In the genomic region with DNA sequence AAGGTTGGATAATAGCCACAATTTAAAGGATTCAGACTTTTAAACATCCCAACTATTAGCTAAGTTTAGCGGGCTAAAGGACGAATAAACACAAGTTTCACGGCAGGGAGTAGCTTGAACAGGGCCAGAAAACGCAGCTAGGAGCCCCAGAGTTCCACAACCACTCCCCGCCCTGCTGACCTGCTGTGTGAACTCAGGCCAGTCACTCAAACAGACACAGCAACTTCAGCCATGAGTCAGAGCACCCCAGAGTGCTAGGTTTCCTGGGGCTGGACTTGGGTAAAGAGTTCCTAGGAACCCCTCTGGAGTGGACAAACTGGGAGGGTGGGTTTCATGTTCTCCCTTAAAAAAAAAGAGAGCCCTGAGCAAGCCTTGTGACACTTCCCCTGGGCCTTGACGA, we compare ENCODE assay signal across 30 mouse cellular contexts. TPM values are rescaled to one million over a fixed set of nuclear protein-coding genes. Genes with fewer than 3 reads are reported as not detected.
DNase-seq lines count a peak whose midpoint lies in the region; ATAC-seq and TF ChIP-seq lines count a peak whose summit lies in the region.
"Had no signal": no experiment of that assay in that cellular context is flagged by ENCODE, and none has a peak within 500 bp of the region (broad histone marks: within the 10 kb centered on the region; RNA-seq: fewer than 3 reads in every experiment).

No protein-coding gene starts in this region.

- DNase-seq in lung, postnatal 0 days (ENCODE audit: low spot score), result no peak
- no peak for DNase-seq in lung, postnatal 4 days
- DNase-seq in 3T3-L1 (ENCODE audit: low read depth, low spot score), result peak; percentile 49
- DNase-seq in urinary bladder, postnatal 36 days (ENCODE audit: low spot score in 2 of 2), result peak; percentile 33 to 56
- DNase-seq in cerebellum, adult 11-12 months, result no peak
- DNase-seq in right cerebral cortex, adult 2 months (ENCODE audit: low spot score in 2 of 2), result no peak
- DNase-seq: adrenal gland, adult 2 months; adrenal gland, postnatal 36 days; cerebellum, postnatal 25 days; gastrocnemius, postnatal 10 days; heart, adult 18-20 months; heart, postnatal 4 days; kidney, adult 9 months; kidney, postnatal 10 days; layer of hippocampus, postnatal 36 days; liver; lung, embryonic 14.5 days; spleen, adult 18-20 months; thymus, postnatal 14 days had no signal

- no peaks in the 10 kb centered on the region for H3K9me3 ChIP-seq in lung, postnatal 0 days (ENCODE audit: low read length)
- H3K9me3 ChIP-seq: embryonic facial prominence, embryonic 10.5 days; embryonic facial prominence, embryonic 15.5 days; forebrain, embryonic 13.5 days; heart, embryonic 12.5 days; hindbrain, embryonic 13.5 days had no signal

- H3K4me2 ChIP-seq in lung, postnatal 0 days (replicated peaks; ENCODE audit: low read depth, low read length), result no peak overlapping the region
- H3K4me2 ChIP-seq: embryonic facial prominence, embryonic 15.5 days; forebrain, embryonic 13.5 days; heart, embryonic 12.5 days; hindbrain, embryonic 13.5 days; lung, embryonic 14.5 days; midbrain, embryonic 11.5 days had no signal

- H3K4me1 ChIP-seq in lung, postnatal 0 days (ENCODE audit: insufficient read depth, low read depth, low read length), result no peaks in the 10 kb centered on the region
- H3K4me1 ChIP-seq in embryonic fibroblast, embryonic 13.5 days (ENCODE audit: control insufficient read depth, insufficient read depth, low read length), result peaks cover 2% of the 10 kb centered on the region; the same call in 1 of the 2 replicates
- H3K4me1 ChIP-seq: embryonic facial prominence, embryonic 15.5 days had no signal

- ATAC-seq in lung, postnatal 0 days, result peak; percentile 37; the same call in 1 of the 2 replicates
- ATAC-seq: CD4-positive, CD25-positive, alpha-beta regulatory T cell, adult 4 months; forebrain, embryonic 13.5 days; intestine, postnatal 0 days; midbrain, embryonic 16.5 days had no signal

- no peak overlapping the region for H3K9ac ChIP-seq in lung, postnatal 0 days (replicated peaks; ENCODE audit: low read depth)
- H3K9ac ChIP-seq: embryonic facial prominence, embryonic 15.5 days; forebrain, embryonic 13.5 days; heart, embryonic 12.5 days; hindbrain, embryonic 13.5 days; liver, embryonic 14.5 days; lung, embryonic 14.5 days had no signal

- no peak overlapping the region for H3K4me3 ChIP-seq in lung, postnatal 0 days (ENCODE audit: low read depth, low read length)
- H3K4me3 ChIP-seq in embryonic fibroblast, embryonic 13.5 days (ENCODE audit: insufficient read depth, low read length), result no peak overlapping the region
- H3K4me3 ChIP-seq: embryonic facial prominence, embryonic 10.5 days; embryonic facial prominence, embryonic 15.5 days; forebrain, embryonic 13.5 days; heart, embryonic 12.5 days; hindbrain, embryonic 13.5 days had no signal

- no peak for TF ChIP-seq EP300 in lung, postnatal 0 days (IDR thresholded peaks at IDR 0.05)

- WGBS in lung, postnatal 0 days, result 28% methylated on average over 6 of the region's 6 CpGs

- no peaks in the 10 kb centered on the region for H3K36me3 ChIP-seq in lung, postnatal 0 days (ENCODE audit: insufficient read depth, low read length)
- H3K36me3 ChIP-seq: embryonic facial prominence, embryonic 10.5 days; embryonic facial prominence, embryonic 15.5 days; heart, embryonic 12.5 days; hindbrain, embryonic 13.5 days had no signal

- no peak overlapping the region for H3K27ac ChIP-seq in lung, postnatal 0 days (ENCODE audit: low read length)
- H3K27ac ChIP-seq in embryonic fibroblast, embryonic 13.5 days (ENCODE audit: insufficient read depth, low read length), result peak overlapping the region; percentile 35; the same call in 1 of the 2 replicates
- H3K27ac ChIP-seq: embryonic facial prominence, embryonic 10.5 days; embryonic facial prominence, embryonic 15.5 days; forebrain, embryonic 13.5 days; hindbrain, embryonic 13.5 days; liver, embryonic 14.5 days had no signal

- H3K27me3 ChIP-seq in lung, postnatal 0 days (replicated peaks; ENCODE audit: insufficient read depth, low read length), result no peaks in the 10 kb centered on the region
- H3K27me3 ChIP-seq: embryonic facial prominence, embryonic 15.5 days; forebrain, embryonic 13.5 days; heart, embryonic 12.5 days; hindbrain, embryonic 13.5 days had no signal

- no peak for TF ChIP-seq CTCF in lung, postnatal 0 days (IDR thresholded peaks at IDR 0.05)
- TF ChIP-seq CTCF in embryonic fibroblast, embryonic 13.5 days (IDR thresholded peaks at IDR 0.05; ENCODE audit: borderline replicate concordance, insufficient read depth, low read length), result no peak

- no peak for TF ChIP-seq POLR2A in embryonic fibroblast, embryonic 13.5 days (IDR thresholded peaks at IDR 0.05; ENCODE audit: low read depth, low read length)

RNA-seq across cellular contexts. Expression of a gene that starts 59.7 kb away (rescaled TPM):
- 16.0 and 17.5 TPM in 2 replicates for polyA plus RNA-seq in lung, postnatal 0 days (2015; fragmentation: Nextera tagmentation; extraction: Ambion mirVana)
- 12.9 and 13.6 TPM in 2 replicates for polyA plus RNA-seq in embryonic fibroblast, embryonic 13.5 days (2011; ENCODE audit: insufficient read length, low read depth, missing spikeins)

Comparison
In these comparisons a context has a peak if more than half of its experiments do, and no peak if none do; other contexts are left out.
1. DNase-seq: peak in 3T3-L1 (single experiment) and urinary bladder, postnatal 36 days (2 of 2); none in lung, postnatal 0 days (single experiment), lung, postnatal 4 days (0 of 2), cerebellum, adult 11-12 months (single experiment) and right cerebral cortex, adult 2 months (0 of 2).